Mouse (Mus musculus) liver, embryonic 14.5 days (tissue): ENCODE measurements around the gene Gm29797. TPM values are rescaled to one million over a fixed set of nuclear protein-coding genes. Genes with fewer than 3 reads are reported as not detected.

Source experiments
- ATAC-seq: fragments of 200-750 bp; cut with Nextera tagmentation; 2 replicates; pipeline ENCODE4 v1.8.0; 2017; ENCODE audit warnings: moderate number of reproducible peaks, mild to moderate bottlenecking, moderate library complexity; ENCODE audit not compliant: insufficient read depth
- DNase-seq, 3 experiments: peaks; one replicate each; pipeline ENCODE4 v3.0.0-alpha.2; 2012 to 2013; ENCODE audit warnings: low read depth in 3 of 3, low spot score in 3 of 3
- H3K27ac ChIP-seq: fragments of 300-500 bp; sonication (generic); 2 replicates; pipeline ENCODE4 v1.5.1; 2014; ENCODE audit warnings: moderate library complexity, mild to moderate bottlenecking, control low read depth, inconsistent platforms
- H3K27me3 ChIP-seq: fragments of 300-500 bp; sonication (generic); 2 replicates; pipeline ENCODE4 v1.6.1; 2014; ENCODE audit warnings: mild to moderate bottlenecking, low read length, moderate library complexity; ENCODE audit not compliant: control insufficient read depth, insufficient read depth
- H3K36me3 ChIP-seq: fragments of 300-500 bp; sonication (generic); replicated peaks from 2 replicates; pipeline ENCODE4 v1.6.1; 2014; ENCODE audit warnings: low read depth; ENCODE audit not compliant: control insufficient read depth, insufficient read depth
- H3K4me1 ChIP-seq, 2 experiments: fragments of 200-500 bp in 1 of 2; fragments of 300-500 bp in 1 of 2; sonication (generic) in 1 of 2; replicated peaks; 2 replicates each; pipeline ENCODE4 v1.6.1; 2012 to 2014; ENCODE audit warnings: antibody characterized with exemption in 1 of 2, inconsistent platforms in 1 of 2, low read length in 1 of 2; ENCODE audit not compliant: control insufficient read depth in 2 of 2, insufficient read depth in 2 of 2
- H3K4me2 ChIP-seq: fragments of 300-500 bp; sonication (generic); 2 replicates; pipeline ENCODE4 v1.6.1; 2014; ENCODE audit warnings: low read depth, mild to moderate bottlenecking, control low read depth, moderate library complexity
- H3K4me3 ChIP-seq, 2 experiments: fragments of 200-500 bp in 1 of 2; fragments of 300-500 bp in 1 of 2; sonication (generic) in 1 of 2; 2 replicates each; pipeline ENCODE4 v1.5.1; 2012 to 2014; ENCODE audit warnings: low read depth in 2 of 2, low read length in 2 of 2, mild to moderate bottlenecking in 2 of 2, control low read depth in 1 of 2, inconsistent platforms in 1 of 2, moderate library complexity in 1 of 2; ENCODE audit not compliant: insufficient read depth in 1 of 2
- H3K9ac ChIP-seq: fragments of 300-500 bp; sonication (generic); replicated peaks from 2 replicates; pipeline ENCODE4 v1.6.1; 2014; ENCODE audit warnings: mild to moderate bottlenecking, control low read depth, moderate library complexity
- H3K9me3 ChIP-seq: fragments of 300-500 bp; sonication (generic); 2 replicates; pipeline ENCODE4 v1.6.1; 2016; ENCODE audit warnings: low read length, mixed read lengths; ENCODE audit not compliant: control insufficient read depth
- CTCF ChIP-seq: IDR thresholded peaks from 2 replicates; pipeline ENCODE4 v1.5.1; 2016; ENCODE audit warnings: antibody characterized with exemption, low read depth, control low read depth
- EP300 ChIP-seq: IDR thresholded peaks from 2 replicates; pipeline ENCODE4 v1.6.1; 2016; ENCODE audit warnings: antibody characterized with exemption, low read depth
- WGBS: fragments of 180-500 bp; shearing (Covaris S2); extraction: QIAGEN DNeasy Blood & Tissue Kit; methylation state at CpG from one replicate; pipeline ENCODE4 v1.1.7; 2014; ENCODE audit not compliant: insufficient replicate concordance; 5-methylcytosine and 5-hydroxymethylcytosine counted together
- polyA plus RNA-seq, 2 experiments: library from polyadenylated mRNA; depleted of rRNA in 1 of 2; stranded (reverse) in 1 of 2; unstranded in 1 of 2; fragments of >200 nt; fragmentation: Nextera tagmentation in 1 of 2; extraction: Ambion mirVana in 1 of 2; gene quantifications; 2 replicates each; pipeline versions ENCODE4 v1.2.1 to v1.2.3; 2012 to 2014

The Gm29797 gene
- polyA plus RNA-seq, 2 experiments, result 0.08 to 0.14 TPM

- ATAC-seq (no peak), DNase-seq (no peak)
- H3K36me3 ChIP-seq, result no peaks in the 10 kb centered on the region
- H3K27ac ChIP-seq, result no peak overlapping the region
- WGBS, result 10% methylated on average over 7 of the region's 7 CpGs
- H3K27me3 ChIP-seq, result peaks cover 3% of the 10 kb centered on the region; the same call in 1 of the 2 replicates
- TF ChIP-seq CTCF, result no peak
- TF ChIP-seq EP300, result no peak
- H3K9me3 ChIP-seq, result no peaks in the 10 kb centered on the region
- H3K4me1 ChIP-seq, result peaks cover 3 to 10% of the 10 kb centered on the region in 2 experiments
- H3K4me3 ChIP-seq, result peak overlapping the region; percentile 52 to 62
- H3K4me2 ChIP-seq, result peak overlapping the region; percentile 80
- H3K9ac ChIP-seq, result peak overlapping the region; percentile 60
Observed at GRCm38 (mm10) chr2:181680716-181681117, 23.9 kb downstream of the Gm29797 start.

GRCm38 (mm10) chr2:181681978-181682377, 25.1 kb downstream of the Gm29797 start:
- H3K4me2 ChIP-seq, result no peak overlapping the region
- H3K36me3 ChIP-seq, result no peaks in the 10 kb centered on the region
- peaks cover 3% of the 10 kb centered on the region; the same call in 1 of the 2 replicates for H3K27me3 ChIP-seq
- H3K27ac ChIP-seq, result no peak overlapping the region
- no peak overlapping the region for H3K9ac ChIP-seq
- 40% methylated on average over 1 of the region's 1 CpGs for WGBS
- DNase-seq (no peak), ATAC-seq (no peak)
- no peaks in the 10 kb centered on the region for H3K9me3 ChIP-seq
- TF ChIP-seq EP300 (no peak), CTCF (no peak)
- peaks cover 3 to 9% of the 10 kb centered on the region in 2 experiments; a peak in 3 of 4 replicates for H3K4me1 ChIP-seq
- no peak overlapping the region for H3K4me3 ChIP-seq

- no peak overlapping the region for H3K4me2 ChIP-seq
- DNase-seq (no peak), ATAC-seq (no peak)
- H3K27ac ChIP-seq, result no peak overlapping the region
- no peaks in the 10 kb centered on the region for H3K36me3 ChIP-seq
- TF ChIP-seq EP300, result no peak
- no peak for TF ChIP-seq CTCF
- H3K4me1 ChIP-seq, result peaks cover 3 to 9% of the 10 kb centered on the region in 2 experiments; a peak in 3 of 4 replicates
- no peak overlapping the region for H3K9ac ChIP-seq
- no peak overlapping the region for H3K4me3 ChIP-seq
- H3K9me3 ChIP-seq, result no peaks in the 10 kb centered on the region
- peaks cover 3% of the 10 kb centered on the region; the same call in 1 of the 2 replicates for H3K27me3 ChIP-seq
- 53% methylated on average over 4 of the region's 4 CpGs for WGBS
Observed at GRCm38 (mm10) chr2:181683381-181683780, 26.5 kb downstream of the Gm29797 start.

GRCm38 (mm10) chr2:181684713-181685112, 27.9 kb downstream of the Gm29797 start:
- Histone ChIP-seq H3K9ac (no peak overlapping the region), H3K4me3 (no peak overlapping the region), H3K4me2 (no peak overlapping the region), H3K27ac (no peak overlapping the region), H3K36me3 (no peaks in the 10 kb centered on the region), H3K27me3 (peaks cover 3% of the 10 kb centered on the region; the same call in 1 of the 2 replicates), H3K9me3 (no peaks in the 10 kb centered on the region), H3K4me1 (peaks cover 3 to 5% of the 10 kb centered on the region in 2 experiments; a peak in 3 of 4 replicates)
- WGBS, result 18% methylated on average over 1 of the region's 1 CpGs
- TF ChIP-seq CTCF (no peak), EP300 (no peak)
- no peak for DNase-seq
- ATAC-seq, result no peak

- no peak for ATAC-seq
- TF ChIP-seq EP300 (no peak), CTCF (no peak)
- DNase-seq, result no peak
- Histone ChIP-seq H3K36me3 (no peaks in the 10 kb centered on the region), H3K4me3 (no peak overlapping the region), H3K4me2 (no peak overlapping the region), H3K4me1 (peaks cover under 1 to 5% of the 10 kb centered on the region in 2 experiments; a peak in 3 of 4 replicates), H3K27me3 (no peaks in the 10 kb centered on the region; the same call in 1 of the 2 replicates), H3K27ac (no peak overlapping the region), H3K9me3 (no peaks in the 10 kb centered on the region), H3K9ac (no peak overlapping the region)
- 67% methylated on average over 4 of the region's 4 CpGs for WGBS
Observed at GRCm38 (mm10) chr2:181685686-181686085, 28.9 kb downstream of the Gm29797 start.
